Mouse (Mus musculus): ENCODE results near the gene Mpzl1.

DNA sequence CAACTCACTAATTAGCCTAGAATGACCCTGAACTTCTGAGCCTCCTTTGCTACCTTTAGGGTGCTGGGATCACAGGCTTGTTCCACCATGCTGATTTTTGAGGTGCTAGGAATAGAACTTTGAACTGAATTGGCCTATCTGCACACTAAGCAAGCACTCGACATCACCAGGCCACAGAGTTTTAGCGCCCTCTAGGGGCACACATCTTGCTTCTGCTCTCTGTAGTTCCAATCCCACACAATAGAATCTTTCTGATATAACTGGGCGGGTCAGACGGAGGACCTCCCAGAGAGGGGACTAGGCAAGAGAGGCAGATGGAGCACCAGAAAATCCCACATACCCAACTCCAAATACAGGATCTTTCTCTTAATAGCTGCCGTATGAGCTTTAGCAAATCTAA lies 24.3 kb upstream of the Mpzl1 start:
- TF ChIP-seq CTCF (IDR thresholded peaks at IDR 0.05; ENCODE audit: low read depth) (peak; percentile 86), EP300 (IDR thresholded peaks at IDR 0.05; ENCODE audit: low read depth) (no peak)

All from liver, embryonic 14.5 days (tissue).